Mouse (Mus musculus) 416B (cell line): ENCODE data around the gene Lypd6b.
A peak's percentile ranks its signal among the peaks of the same experiment; 100 is the strongest.

Source experiments
- DNase-seq: peaks from one replicate; pipeline ENCODE4 v3.0.0; 2011; ENCODE audit warnings: low read depth

Lypd6b gene

GRCm38 (mm10) chr2:49787376-49788050 lies at the start of gene Lypd6b:
Gene Lypd6b, plus strand, starts transcription at chr2:49787688.
- no peak for DNase-seq

DNA sequence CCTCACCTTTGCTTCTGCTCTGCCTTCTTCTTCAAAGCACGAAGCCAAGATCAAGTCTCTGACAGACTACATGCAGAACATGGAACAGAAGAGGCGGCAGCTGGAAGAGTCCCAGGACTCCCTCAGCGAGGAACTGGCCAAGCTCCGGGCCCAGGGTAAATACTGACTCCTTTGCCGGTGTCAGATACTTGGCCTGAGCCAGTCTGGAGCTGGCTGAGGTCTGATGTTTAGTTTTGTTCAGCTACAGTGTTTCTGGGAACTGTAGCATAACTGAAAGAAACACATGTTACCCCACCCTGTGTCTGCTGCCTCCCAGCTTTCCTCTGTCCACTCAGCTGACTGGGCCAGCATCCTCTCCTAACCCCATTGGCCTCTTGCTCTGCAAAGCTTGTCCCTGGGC lies 48.4 kb upstream of the Lypd6b start:
- DNase-seq, result no peak

GRCm38 (mm10) chr2:49741026-49741425 lies 46.5 kb upstream of the Lypd6b start:
- DNase-seq, result no peak

- DNase-seq, result peak; percentile 50
Measured at GRCm38 (mm10) chr2:49741895-49742734, 45.4 kb upstream of the Lypd6b start.

DNA sequence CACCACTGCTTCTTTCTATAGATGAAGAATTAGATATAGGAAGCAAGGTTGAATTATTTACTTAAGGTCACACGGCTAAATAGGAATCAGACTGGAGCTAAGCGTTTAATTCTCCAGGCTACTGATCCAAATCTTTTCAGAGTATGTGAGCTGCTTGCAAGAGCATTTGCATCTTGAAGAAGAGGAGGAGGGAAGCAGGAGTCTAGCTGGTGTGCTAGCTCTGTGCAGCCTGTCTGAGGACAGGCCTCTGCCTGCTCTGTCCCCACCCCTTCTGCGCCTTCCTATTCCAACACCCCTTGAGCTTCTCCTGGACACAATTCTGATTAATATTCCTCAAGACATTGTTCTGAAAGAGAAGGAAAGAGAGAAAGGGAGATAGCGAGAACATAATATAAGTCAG lies 44.6 kb upstream of the Lypd6b start:
- no peak for DNase-seq

DNA sequence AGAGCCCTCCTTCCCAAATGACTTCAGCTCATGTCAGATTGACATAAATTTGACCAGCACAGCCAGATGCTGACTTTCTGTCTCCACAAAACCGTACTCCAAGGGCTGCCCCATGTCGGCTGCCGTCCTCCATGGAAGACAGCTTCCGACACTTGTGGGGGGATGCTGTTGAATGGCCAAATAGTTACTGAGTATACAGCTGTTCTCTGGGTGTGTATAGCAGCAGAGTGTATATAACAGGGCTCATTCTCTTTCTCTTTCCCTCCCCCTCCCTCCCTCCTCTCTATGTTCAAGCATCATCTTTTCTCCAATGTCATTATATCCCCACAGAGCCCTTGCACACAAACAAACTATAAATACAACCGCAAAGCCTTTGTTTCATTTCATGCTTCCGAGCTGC lies 43.7 kb upstream of the Lypd6b start:
- no peak for DNase-seq

DNA sequence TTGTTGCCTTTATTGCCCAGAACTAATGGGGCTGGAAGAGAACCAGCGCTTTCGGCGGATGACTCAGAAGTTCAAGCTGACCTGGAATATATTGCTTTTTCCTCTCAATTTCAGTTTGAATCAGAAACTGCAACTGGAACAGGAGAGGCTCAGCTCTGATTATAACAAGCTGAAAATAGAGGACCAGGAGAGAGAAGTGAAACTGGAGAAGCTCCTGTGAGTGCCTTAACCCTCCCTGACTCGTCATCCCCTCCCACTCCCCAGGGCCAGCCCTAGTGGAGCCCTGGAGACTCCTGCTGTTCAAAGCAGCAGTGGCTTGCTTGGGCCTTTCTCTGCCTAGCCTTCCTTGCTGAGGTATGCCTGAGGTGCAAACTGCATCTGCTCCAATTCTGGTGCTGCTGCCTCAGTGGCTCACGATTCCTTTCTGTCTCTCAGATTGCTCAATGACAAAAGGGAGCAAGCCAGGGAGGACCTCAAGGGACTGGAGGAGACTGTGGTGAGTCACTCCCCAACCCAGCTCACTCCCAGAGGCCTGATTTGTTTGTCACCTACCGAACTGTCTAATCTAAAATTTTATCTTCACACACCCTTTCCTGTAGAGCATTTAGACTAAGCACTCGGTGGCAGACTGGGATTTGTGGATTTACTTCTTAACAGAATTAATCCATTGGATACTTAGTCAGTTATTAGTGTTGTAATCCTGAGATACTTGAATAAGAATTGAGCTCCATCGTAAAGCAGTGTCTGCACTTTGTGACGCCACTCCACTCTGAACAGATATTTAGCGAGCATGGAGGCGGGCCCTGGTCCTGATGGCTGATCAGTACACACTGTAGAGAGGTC lies 43.0 kb upstream of the Lypd6b start:
- DNase-seq, result peak; percentile 71

- no peak for DNase-seq
Measured at GRCm38 (mm10) chr2:49745094-49745781, 42.2 kb upstream of the Lypd6b start.

GRCm38 (mm10) chr2:49746947-49747346 lies 40.5 kb upstream of the Lypd6b start:
- DNase-seq, result no peak

GRCm38 (mm10) chr2:49747670-49748069 lies 39.8 kb upstream of the Lypd6b start:
- DNase-seq, result no peak

GRCm38 (mm10) chr2:49748628-49749342 lies 38.7 kb upstream of the Lypd6b start:
- DNase-seq, result peak; percentile 68

DNA sequence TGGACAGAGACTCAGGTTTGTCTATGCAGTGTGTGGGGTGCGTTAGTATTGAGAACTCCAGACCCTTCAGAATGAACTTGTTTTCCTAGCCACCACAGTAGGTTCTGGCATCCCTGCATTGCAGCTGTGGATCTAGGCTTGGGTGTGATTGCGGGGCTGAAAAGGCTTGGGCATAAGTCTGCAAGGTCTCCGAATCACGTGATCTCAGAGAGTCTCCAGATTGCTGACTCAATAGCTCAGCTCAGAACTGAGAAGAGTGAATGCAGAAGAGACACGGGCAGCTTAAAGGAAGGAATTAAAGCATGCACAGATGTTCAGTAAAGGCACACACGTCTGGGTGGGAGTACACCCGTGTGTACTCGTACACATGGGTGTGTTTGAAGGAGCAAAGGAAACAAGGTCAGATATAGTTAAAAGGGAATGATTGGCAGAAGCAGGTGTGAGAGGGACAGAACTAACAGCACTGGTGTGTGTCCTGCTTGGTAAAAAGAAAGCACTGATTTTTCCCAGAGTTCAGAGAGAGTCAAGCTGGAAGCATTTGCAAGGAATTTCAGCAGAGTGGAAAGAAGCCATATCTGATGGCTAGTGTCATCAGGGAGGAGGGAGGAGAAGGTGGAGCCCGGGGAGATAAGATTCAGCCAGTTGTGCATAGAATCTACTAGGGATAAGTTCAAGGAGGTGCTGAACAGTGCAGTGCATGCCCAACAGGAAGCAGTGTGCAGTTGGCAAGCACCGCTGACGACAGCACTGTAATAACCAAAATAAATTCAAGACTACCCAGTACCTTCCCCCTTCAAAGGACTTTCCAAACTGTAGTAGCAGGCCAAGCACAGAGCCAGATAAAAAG lies 37.5 kb upstream of the Lypd6b start:
- DNase-seq, result no peak

DNA sequence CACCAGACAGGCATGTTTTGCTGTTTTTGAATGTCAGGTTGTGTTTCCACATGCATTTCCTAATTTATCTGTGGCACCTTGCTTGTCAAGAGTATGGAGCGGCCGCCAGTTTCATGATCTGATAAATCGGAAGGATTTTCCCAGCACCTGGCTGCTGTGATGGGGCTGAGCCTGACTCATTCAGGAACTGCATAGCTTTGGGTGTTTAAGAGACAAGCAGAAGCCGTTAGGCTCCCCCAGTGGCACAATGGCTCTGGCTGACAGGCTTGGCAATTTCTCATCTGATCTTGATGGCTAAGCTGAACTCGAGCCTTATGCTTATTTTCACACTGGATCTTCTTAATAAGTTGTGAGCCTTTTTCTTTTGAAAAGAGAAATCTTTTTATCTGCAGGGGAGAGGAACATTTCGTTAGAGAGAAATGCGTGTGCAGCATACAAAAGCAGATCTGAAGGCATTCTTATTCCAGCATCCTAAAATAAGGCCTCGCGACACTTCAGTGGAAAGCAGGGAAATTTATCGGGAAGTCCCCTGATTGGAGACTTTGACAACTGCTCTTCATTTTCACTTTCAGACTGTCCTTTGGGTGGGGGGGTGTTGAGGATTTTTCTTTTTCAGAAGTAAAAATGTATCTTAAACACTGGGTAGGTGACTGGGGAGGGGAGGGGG lies 35.8 kb upstream of the Lypd6b start:
- DNase-seq, result no peak

DNA sequence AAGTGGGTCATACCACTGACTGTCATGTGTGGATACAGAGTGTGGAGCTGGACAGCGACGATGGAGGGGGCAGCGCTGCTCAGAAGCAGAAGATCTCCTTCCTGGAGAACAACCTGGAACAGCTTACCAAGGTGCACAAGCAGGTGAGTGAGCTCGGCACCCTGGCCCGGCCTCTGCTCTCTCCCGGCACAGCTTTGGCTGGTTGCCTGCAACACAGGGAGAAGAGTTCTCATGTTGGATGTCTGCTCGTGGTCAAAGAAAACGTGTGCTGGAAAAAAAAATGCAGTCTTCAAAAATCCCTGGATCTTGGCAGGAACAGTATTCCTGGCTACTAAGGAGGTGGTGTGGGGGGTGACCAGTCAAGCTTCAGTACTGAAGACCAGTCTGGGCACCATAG lies 35.3 kb upstream of the Lypd6b start:
- DNase-seq, result no peak

GRCm38 (mm10) chr2:49753062-49753461 lies 34.4 kb upstream of the Lypd6b start:
- DNase-seq, result no peak

DNA sequence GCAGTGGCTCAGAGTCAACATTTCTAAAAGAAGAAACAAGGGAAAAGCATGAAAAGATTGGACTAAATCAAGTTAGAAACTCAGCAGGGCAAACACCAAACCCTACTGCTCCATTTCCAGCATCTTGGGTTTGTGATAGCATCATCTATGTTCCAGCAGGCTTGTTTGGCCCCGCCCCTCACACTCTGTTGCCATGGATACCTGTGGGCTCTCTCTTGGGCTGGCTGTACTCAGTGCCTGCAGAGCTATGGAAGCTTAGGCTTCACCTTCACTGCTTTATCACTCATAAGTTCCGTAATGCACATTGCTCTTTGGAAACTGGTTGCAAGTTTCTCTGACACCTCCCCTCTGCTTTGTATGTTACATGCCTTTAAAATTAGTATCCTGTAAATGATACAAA lies 32.4 kb upstream of the Lypd6b start:
- DNase-seq, result no peak

GRCm38 (mm10) chr2:49757616-49758015 lies 29.9 kb upstream of the Lypd6b start:
- DNase-seq, result no peak

DNA sequence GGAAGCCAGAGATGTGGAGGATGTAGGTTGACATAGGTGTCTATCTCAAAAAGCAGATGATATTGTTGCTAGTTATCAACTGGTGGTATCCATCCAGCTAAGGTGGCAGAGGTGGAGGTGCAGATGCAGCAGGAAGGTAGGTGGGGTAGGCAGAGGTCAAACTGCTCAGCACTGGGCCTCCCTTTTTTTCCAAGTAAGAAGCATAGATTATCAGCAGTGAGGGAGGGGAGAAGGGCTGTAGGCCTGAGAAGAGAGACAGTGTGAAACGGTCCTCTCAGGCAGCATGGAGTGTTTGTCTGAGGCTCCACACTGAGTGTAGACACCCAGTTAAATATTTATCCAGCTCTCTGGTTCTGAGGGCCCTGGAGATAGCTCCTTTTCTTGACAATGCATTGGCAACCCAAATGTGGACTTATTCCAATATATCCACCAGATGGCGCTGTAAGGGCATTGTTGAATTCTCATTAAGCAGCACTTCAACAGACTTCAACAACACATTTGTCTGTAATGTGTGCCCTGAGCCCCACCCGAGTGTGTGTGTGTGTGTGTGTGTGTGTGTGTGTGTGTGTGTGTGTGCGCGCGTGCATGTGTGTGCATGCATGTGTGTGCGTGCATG lies 23.0 kb upstream of the Lypd6b start:
- peak; percentile 86 for DNase-seq

DNA sequence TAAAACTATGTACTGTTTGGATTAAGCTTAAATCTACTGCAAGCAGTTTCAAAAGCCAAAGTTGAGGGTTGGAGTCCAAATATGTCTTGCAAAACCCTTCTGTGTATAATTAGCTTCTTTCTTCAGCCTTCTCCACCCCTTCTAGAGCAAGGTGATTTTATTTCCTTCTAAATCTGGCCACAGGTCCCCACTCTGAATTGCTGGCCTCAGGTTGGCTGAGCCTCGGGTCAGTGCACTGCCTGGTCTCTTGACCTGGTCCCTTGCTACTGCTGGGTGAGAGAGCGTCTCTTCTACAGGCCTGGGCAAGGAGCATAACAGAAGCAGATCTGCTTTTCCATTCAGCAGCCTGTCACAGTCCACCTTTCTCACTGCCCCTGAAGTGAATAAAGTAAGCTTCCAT lies 18.6 kb upstream of the Lypd6b start:
- DNase-seq, result no peak
